Mouse (Mus musculus): ENCODE data around the gene Glp1r.

Gene Glp1r

GRCm38 (mm10) chr17:30912536-30912935 is 10.9 kb downstream of the Glp1r start:
- no peak for DNase-seq (ENCODE audit: low read depth, low spot score)

GRCm38 (mm10) chr17:30914264-30914663 is 12.6 kb downstream of the Glp1r start:
- no peak for DNase-seq (ENCODE audit: low read depth, low spot score)

- DNase-seq (ENCODE audit: low read depth, low spot score), result no peak
Measured at GRCm38 (mm10) chr17:30923566-30923965, 21.9 kb downstream of the Glp1r start.

- no peak for DNase-seq (ENCODE audit: low read depth, low spot score)
Measured at GRCm38 (mm10) chr17:30930827-30931226, 29.2 kb downstream of the Glp1r start.

- DNase-seq (ENCODE audit: low read depth, low spot score), result no peak
Measured at GRCm38 (mm10) chr17:30932836-30933235, 31.2 kb downstream of the Glp1r start.

GRCm38 (mm10) chr17:30935301-30935700 is 33.7 kb downstream of the Glp1r start:
- DNase-seq (ENCODE audit: low read depth, low spot score), result no peak

GRCm38 (mm10) chr17:30938554-30938953 is 36.9 kb downstream of the Glp1r start:
- DNase-seq (ENCODE audit: low read depth, low spot score), result peak; percentile 40

GRCm38 (mm10) chr17:30948382-30948781 is 46.8 kb downstream of the Glp1r start:
- DNase-seq (ENCODE audit: low read depth, low spot score), result no peak

- peak; percentile 64 for DNase-seq (ENCODE audit: low read depth, low spot score)
Measured at GRCm38 (mm10) chr17:30950780-30951179, 49.2 kb downstream of the Glp1r start.

- no peak for DNase-seq (ENCODE audit: low read depth, low spot score)
Measured at GRCm38 (mm10) chr17:30951600-30951999, 50.0 kb downstream of the Glp1r start.

GRCm38 (mm10) chr17:30954340-30954739 is 52.7 kb downstream of the Glp1r start, which contains the start of gene Umodl1:
Umodl1 (plus strand) TSS chr17:30954640.
- DNase-seq (ENCODE audit: low read depth, low spot score), result no peak

GRCm38 (mm10) chr17:30961936-30962592 is 60.4 kb downstream of the Glp1r start:
- no peak for DNase-seq (ENCODE audit: low read depth, low spot score)

GRCm38 (mm10) chr17:30962880-30963279 is 61.3 kb downstream of the Glp1r start:
- no peak for DNase-seq (ENCODE audit: low read depth, low spot score)

GRCm38 (mm10) chr17:30969983-30970382 is 68.4 kb downstream of the Glp1r start:
- peak; percentile 8 for DNase-seq (ENCODE audit: low read depth, low spot score)

- DNase-seq (ENCODE audit: low read depth, low spot score), result no peak
Measured at GRCm38 (mm10) chr17:30971877-30972276, 70.3 kb downstream of the Glp1r start.

- no peak for DNase-seq (ENCODE audit: low read depth, low spot score)
Measured at GRCm38 (mm10) chr17:30973332-30973731, 71.7 kb downstream of the Glp1r start.

- DNase-seq (ENCODE audit: low read depth, low spot score), result no peak
Measured at GRCm38 (mm10) chr17:30977290-30977689, 75.7 kb downstream of the Glp1r start.

GRCm38 (mm10) chr17:30978556-30978955 is 76.9 kb downstream of the Glp1r start:
- DNase-seq (ENCODE audit: low read depth, low spot score), result no peak

- no peak for DNase-seq (ENCODE audit: low read depth, low spot score)
Measured at GRCm38 (mm10) chr17:30983521-30983920, 81.9 kb downstream of the Glp1r start.

GRCm38 (mm10) chr17:30990254-30990653 is 88.6 kb downstream of the Glp1r start:
- DNase-seq (ENCODE audit: low read depth, low spot score), result peak; percentile 34

All from forelimb bud, embryonic 11.5 days (tissue).